Mouse (Mus musculus) c-Kit-positive CD71-positive TER-119-positive erythroid progenitor cells, embryonic 14.5 days (primary cell): Measurements from ENCODE around the gene Lnpep.
"Not testable (repeated sequence)": the region's sequence is repeated elsewhere in the genome, so short reads cannot be mapped to it uniquely, and the experiment has no call there.

Experiments
- DNase-seq: peaks from one replicate; pipeline ENCODE4 v3.0.0-alpha.2; 2013; ENCODE audit warnings: low spot score

Lnpep gene

GRCm38 (mm10) chr17:17624957-17625586, at the start of gene Lnpep:
Lnpep (minus strand) TSS chr17:17625050.
- DNase-seq: peak; percentile 88

GRCm38 (mm10) chr17:17655829-17656176, 31.0 kb upstream of the Lnpep start:
- DNase-seq: no peak

GRCm38 (mm10) chr17:17654997-17655828, 30.4 kb upstream of the Lnpep start:
- DNase-seq: no peak

- no peak for DNase-seq
Measured at GRCm38 (mm10) chr17:17652570-17652969, 27.7 kb upstream of the Lnpep start.

GRCm38 (mm10) chr17:17645738-17646137, 20.9 kb upstream of the Lnpep start:
- DNase-seq: peak; percentile 62

- no peak for DNase-seq
Measured at GRCm38 (mm10) chr17:17637387-17637786, 12.5 kb upstream of the Lnpep start.

- no peak for DNase-seq
Measured at GRCm38 (mm10) chr17:17636147-17636546, 11.3 kb upstream of the Lnpep start.

- DNase-seq: no peak
Measured at GRCm38 (mm10) chr17:17634033-17634432, 9.2 kb upstream of the Lnpep start.

GRCm38 (mm10) chr17:17631985-17632384, 7.1 kb upstream of the Lnpep start:
- no peak for DNase-seq

GRCm38 (mm10) chr17:17628237-17628879, 3.5 kb upstream of the Lnpep start:
- not testable (repeated sequence) for DNase-seq

GRCm38 (mm10) chr17:17627558-17627957, 2.7 kb upstream of the Lnpep start:
- DNase-seq: no peak

- peak; percentile 57 for DNase-seq
Measured at GRCm38 (mm10) chr17:17625887-17626679, 1.2 kb upstream of the Lnpep start.

GRCm38 (mm10) chr17:17624421-17624956, 361 bp downstream of the Lnpep start:
- peak; percentile 91 for DNase-seq

- DNase-seq: no peak
Measured at GRCm38 (mm10) chr17:17623890-17624420, 895 bp downstream of the Lnpep start.

GRCm38 (mm10) chr17:17623221-17623889, 1.5 kb downstream of the Lnpep start:
- DNase-seq: no peak

GRCm38 (mm10) chr17:17622576-17622975, 2.3 kb downstream of the Lnpep start:
- no peak for DNase-seq

GRCm38 (mm10) chr17:17621586-17621985, 3.3 kb downstream of the Lnpep start:
- no peak for DNase-seq

- DNase-seq: no peak
Measured at GRCm38 (mm10) chr17:17618463-17618862, 6.4 kb downstream of the Lnpep start.

GRCm38 (mm10) chr17:17617440-17618204, 7.2 kb downstream of the Lnpep start:
- no peak for DNase-seq

GRCm38 (mm10) chr17:17612336-17612735, 12.5 kb downstream of the Lnpep start:
- DNase-seq: no peak
